Mouse (Mus musculus) myocyte (in vitro differentiated cells): ENCODE results near the gene Tdrkh.

Experiments used
- CEBPB ChIP-seq: IDR thresholded peaks from 2 replicates; pipeline ENCODE4 v1.6.1; 2011; ENCODE audit warnings: mild to moderate bottlenecking, moderate library complexity; ENCODE audit not compliant: poor library complexity, insufficient read depth, severe bottlenecking
- E2F4 ChIP-seq: IDR thresholded peaks from one replicate; pipeline ENCODE4 v1.6.1; 2011; ENCODE audit warnings: mild to moderate bottlenecking, control low read depth, moderate library complexity; ENCODE audit not compliant: insufficient read depth
- MAX ChIP-seq: IDR thresholded peaks from one replicate; pipeline ENCODE4 v1.6.1; 2011; ENCODE audit warnings: low read depth, mild to moderate bottlenecking, control low read depth
- MYOD1 ChIP-seq, 3 experiments: IDR thresholded peaks; one replicate each; pipeline ENCODE4 v1.6.1; 2011; ENCODE audit warnings: control low read depth in 2 of 3, low read depth in 2 of 3, mild to moderate bottlenecking in 2 of 3, moderate library complexity in 1 of 3; ENCODE audit not compliant: insufficient read length in 2 of 3, control insufficient read depth in 1 of 3
- MYOG ChIP-seq, 3 experiments: IDR thresholded peaks; one replicate each; pipeline ENCODE4 v1.6.1; 2011; ENCODE audit warnings: control low read depth in 2 of 3, low read depth in 2 of 3, mild to moderate bottlenecking in 2 of 3; ENCODE audit not compliant: insufficient read length in 2 of 3, control insufficient read depth in 1 of 3, insufficient read depth in 1 of 3
- POLR2A ChIP-seq: IDR thresholded peaks from one replicate; pipeline ENCODE4 v1.6.1; 2011; ENCODE audit warnings: low read depth, mild to moderate bottlenecking, control low read depth, moderate library complexity; ENCODE audit not compliant: insufficient read length
- POLR2AphosphoS2 ChIP-seq: IDR thresholded peaks from one replicate; pipeline ENCODE4 v1.6.1; 2011; ENCODE audit warnings: low read depth, control low read depth; ENCODE audit not compliant: insufficient read length
- REST ChIP-seq: IDR thresholded peaks from one replicate; pipeline ENCODE4 v1.6.1; 2011; ENCODE audit warnings: mild to moderate bottlenecking, control low read depth, moderate library complexity; ENCODE audit not compliant: insufficient read depth, insufficient read length
- TCF12 ChIP-seq: IDR thresholded peaks from one replicate; pipeline ENCODE4 v1.6.1; 2011; ENCODE audit warnings: mild to moderate bottlenecking, control low read depth; ENCODE audit not compliant: poor library complexity, insufficient read depth, severe bottlenecking
- TCF3 ChIP-seq: IDR thresholded peaks from one replicate; pipeline ENCODE4 v1.6.1; 2011; ENCODE audit warnings: low read depth, control low read depth; ENCODE audit not compliant: insufficient read length
- USF1 ChIP-seq: IDR thresholded peaks from one replicate; pipeline ENCODE4 v1.6.1; 2011; ENCODE audit warnings: low read depth, mild to moderate bottlenecking, control low read depth, moderate library complexity

DNA sequence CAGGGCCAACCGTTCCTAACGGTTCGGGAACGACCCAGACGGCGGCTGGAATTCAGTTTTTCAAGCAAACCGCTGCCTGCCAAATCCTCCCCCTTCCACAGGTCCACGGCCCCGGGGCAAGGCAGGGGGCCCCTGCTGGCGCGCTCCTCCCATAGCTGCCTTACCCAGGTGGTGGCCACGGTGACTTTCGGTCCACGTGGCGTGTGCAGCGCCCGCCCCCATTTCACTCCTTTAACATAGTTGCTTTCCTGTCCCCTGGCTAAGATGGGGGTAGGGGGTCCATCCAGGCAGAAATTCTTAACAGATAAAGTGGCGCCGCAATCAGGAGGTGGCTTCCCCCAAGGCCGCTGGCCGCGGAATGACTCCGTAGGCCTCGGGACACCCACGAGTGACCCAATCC lies 543 bp upstream of the Tdrkh start:
- TF ChIP-seq MYOG (IDR thresholded peaks at IDR 0.05; ENCODE audit: control insufficient read depth in 1 of 3, insufficient read depth in 1 of 3, insufficient read length in 2 of 3, low read depth in 2 of 3), result no peak
- no peak for TF ChIP-seq POLR2A
- no peak for TF ChIP-seq CEBPB
- TF ChIP-seq REST, result no peak
- TF ChIP-seq USF1, result no peak
- no peak for TF ChIP-seq MAX
- TF ChIP-seq POLR2AphosphoS2, result no peak
- no peak for TF ChIP-seq E2F4
- TF ChIP-seq MYOD1 (IDR thresholded peaks at IDR 0.05; ENCODE audit: control insufficient read depth in 1 of 3, insufficient read length in 2 of 3, low read depth in 2 of 3), result no peak
- TF ChIP-seq TCF12, result no peak
- TF ChIP-seq TCF3, result no peak
